Mouse (Mus musculus): ENCODE data around the gene Pten. TPM values are rescaled to one million over a fixed set of nuclear protein-coding genes. Genes with fewer than 3 reads are reported as not detected.

The Pten gene
- total and polyA plus RNA-seq, 2 experiments from 2014 or later = 12.3 to 122 TPM

DNA sequence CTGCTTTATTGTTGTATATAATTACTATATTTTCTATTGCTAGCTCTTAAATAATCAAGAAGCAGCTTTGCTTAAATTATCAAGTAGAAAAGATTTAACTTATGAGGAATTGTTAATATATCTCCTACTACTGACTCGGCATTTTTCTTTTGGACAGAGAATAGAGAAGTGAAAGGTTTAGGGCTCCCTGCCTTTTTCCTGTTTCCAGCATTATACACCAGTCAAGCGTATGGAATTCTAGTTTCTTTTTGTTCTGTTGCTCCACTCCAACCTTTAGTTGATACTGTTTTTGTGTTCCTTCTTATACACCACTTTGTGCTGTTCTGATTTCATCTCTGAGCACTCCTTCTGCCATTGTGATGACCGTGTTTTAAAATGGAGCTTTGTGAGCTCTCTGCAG, 32.2 kb downstream of the Pten start:
- DNase-seq (no peak), ATAC-seq (no peak)
- Histone ChIP-seq H3K36me3 (ENCODE audit: insufficient read depth) (no peaks in the 10 kb centered on the region), H3K27ac (ENCODE audit: low read depth, low read length) (no peak overlapping the region), H3K9me3 (ENCODE audit: low read length) (no peaks in the 10 kb centered on the region), H3K4me2 (ENCODE audit: low read depth) (no peak overlapping the region), H3K27me3 (ENCODE audit: insufficient read depth, low read length) (no peaks in the 10 kb centered on the region), H3K9ac (no peak overlapping the region), H3K4me3 (ENCODE audit: low read depth, low read length) (no peak overlapping the region), H3K4me1 (ENCODE audit: insufficient read depth) (no peaks in the 10 kb centered on the region; the same call in 1 of the 2 replicates)
- WGBS = 9% methylated on average over 3 of the region's 3 CpGs
- TF ChIP-seq CTCF (IDR thresholded peaks at IDR 0.05; ENCODE audit: low read depth) = no peak

DNA sequence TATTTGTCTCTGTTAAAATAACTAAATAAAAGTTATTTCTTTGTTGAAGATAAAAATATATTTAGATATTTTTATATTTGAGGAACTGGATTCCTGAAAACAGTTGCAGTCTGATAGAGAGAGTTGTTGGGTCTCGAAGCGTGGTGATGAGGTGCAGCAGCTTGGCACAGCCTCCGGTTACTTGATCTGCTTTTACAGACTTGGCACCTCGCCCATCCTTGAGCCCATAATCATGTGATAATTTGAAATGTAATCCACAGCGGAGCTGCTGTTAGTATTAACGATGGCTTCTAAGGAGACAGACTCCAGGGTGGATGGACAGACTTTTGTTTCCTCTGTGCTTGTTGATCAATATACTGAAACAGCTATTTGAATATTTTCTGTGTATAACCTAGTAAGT, 35.3 kb downstream of the Pten start:
- Histone ChIP-seq H3K4me3 (ENCODE audit: low read depth, low read length) (no peak overlapping the region), H3K9me3 (ENCODE audit: low read length) (no peaks in the 10 kb centered on the region), H3K36me3 (ENCODE audit: insufficient read depth) (no peaks in the 10 kb centered on the region), H3K9ac (no peak overlapping the region), H3K4me2 (ENCODE audit: low read depth) (no peak overlapping the region), H3K4me1 (ENCODE audit: insufficient read depth) (no peaks in the 10 kb centered on the region; the same call in 1 of the 2 replicates), H3K27ac (ENCODE audit: low read depth, low read length) (no peak overlapping the region), H3K27me3 (ENCODE audit: insufficient read depth, low read length) (no peaks in the 10 kb centered on the region)
- DNase-seq (peak; percentile 68), ATAC-seq (peak; percentile 38; the same call in 1 of the 2 replicates)
- 13% methylated on average over 6 of the region's 6 CpGs for WGBS
- TF ChIP-seq CTCF (IDR thresholded peaks at IDR 0.05; ENCODE audit: low read depth) = no peak

DNA sequence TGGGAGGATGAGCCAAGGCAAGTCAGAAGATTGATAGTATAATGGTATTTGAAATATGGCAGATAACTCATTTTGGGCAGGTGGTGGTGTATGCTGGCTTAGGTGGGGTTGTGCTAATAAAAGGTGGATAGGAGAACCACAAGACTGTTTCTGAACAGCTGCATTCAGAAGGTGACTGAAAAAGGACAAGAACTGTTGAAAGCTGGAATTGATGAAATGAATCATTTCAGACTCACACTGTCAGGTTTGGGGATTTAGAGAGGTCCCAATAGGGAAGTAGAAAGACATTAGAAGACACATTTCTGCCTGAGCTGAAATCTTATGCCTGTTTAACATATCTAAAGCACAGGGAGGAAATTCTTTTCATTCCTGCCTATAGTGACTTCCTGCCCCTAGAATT, 36.6 kb downstream of the Pten start:
- Histone ChIP-seq H3K27ac (ENCODE audit: low read depth, low read length) (no peak overlapping the region), H3K27me3 (ENCODE audit: insufficient read depth, low read length) (no peaks in the 10 kb centered on the region), H3K36me3 (ENCODE audit: insufficient read depth) (no peaks in the 10 kb centered on the region), H3K9me3 (ENCODE audit: low read length) (no peaks in the 10 kb centered on the region), H3K9ac (no peak overlapping the region), H3K4me3 (ENCODE audit: low read depth, low read length) (no peak overlapping the region), H3K4me1 (ENCODE audit: insufficient read depth) (no peaks in the 10 kb centered on the region), H3K4me2 (ENCODE audit: low read depth) (no peak overlapping the region)
- no peak for TF ChIP-seq CTCF (IDR thresholded peaks at IDR 0.05; ENCODE audit: low read depth)
- no peak for DNase-seq
- ATAC-seq = no peak

DNA sequence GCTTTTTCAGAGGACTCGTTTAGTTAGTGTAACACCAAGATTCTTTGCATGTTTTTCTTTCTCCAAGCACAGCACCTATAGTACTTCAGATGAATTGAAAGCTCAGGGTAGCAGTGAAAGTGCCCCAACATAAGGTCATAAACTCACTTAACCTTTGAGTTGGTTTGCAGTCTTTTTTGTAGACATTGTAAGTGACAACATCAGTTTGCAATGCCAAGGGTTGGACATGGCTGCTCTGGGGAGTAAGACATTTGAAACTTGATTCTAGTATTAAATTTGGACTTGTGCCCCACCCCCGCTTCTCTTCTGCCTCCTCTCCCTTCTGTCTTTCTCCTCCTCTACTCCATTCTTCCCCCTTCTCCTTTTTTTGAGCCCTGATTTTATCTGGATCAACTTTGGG, 43.3 kb downstream of the Pten start:
- no peak overlapping the region for H3K9ac ChIP-seq
- no peaks in the 10 kb centered on the region for H3K4me1 ChIP-seq (ENCODE audit: insufficient read depth)
- H3K4me3 ChIP-seq (ENCODE audit: low read depth, low read length) = no peak overlapping the region
- no peaks in the 10 kb centered on the region for H3K27me3 ChIP-seq (ENCODE audit: insufficient read depth, low read length)
- ATAC-seq = no peak
- no peaks in the 10 kb centered on the region for H3K36me3 ChIP-seq (ENCODE audit: insufficient read depth)
- no peak overlapping the region for H3K27ac ChIP-seq (ENCODE audit: low read depth, low read length)
- DNase-seq = no peak
- H3K4me2 ChIP-seq (ENCODE audit: low read depth) = no peak overlapping the region
- no peaks in the 10 kb centered on the region for H3K9me3 ChIP-seq (ENCODE audit: low read length)
- TF ChIP-seq CTCF (IDR thresholded peaks at IDR 0.05; ENCODE audit: low read depth) = no peak
- WGBS = 68% methylated on average over 2 of the region's 2 CpGs

DNA sequence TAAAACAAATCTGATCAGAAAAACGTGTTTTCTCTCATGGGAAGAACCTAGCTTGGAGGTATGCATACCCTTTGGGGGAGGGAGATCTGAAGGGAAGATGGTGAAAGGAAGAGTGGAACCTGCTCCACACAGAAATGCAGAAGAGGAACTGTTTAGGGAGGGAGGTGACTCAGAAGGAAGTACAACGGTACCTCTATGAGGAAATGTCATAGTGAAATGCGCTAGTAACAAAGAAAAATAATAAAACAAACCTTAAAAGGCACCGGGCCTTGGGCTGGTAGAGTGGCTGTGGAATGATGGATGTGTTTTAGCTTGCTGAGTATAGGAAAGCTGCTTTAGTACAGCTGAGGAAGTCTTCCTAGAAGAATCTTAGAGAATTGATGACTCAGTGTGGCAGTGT, 47.4 kb downstream of the Pten start:
- Histone ChIP-seq H3K4me1 (ENCODE audit: insufficient read depth) (no peaks in the 10 kb centered on the region), H3K9me3 (ENCODE audit: low read length) (no peaks in the 10 kb centered on the region), H3K9ac (no peak overlapping the region), H3K4me3 (ENCODE audit: low read depth, low read length) (no peak overlapping the region), H3K36me3 (ENCODE audit: insufficient read depth) (no peaks in the 10 kb centered on the region), H3K27ac (ENCODE audit: low read depth, low read length) (no peak overlapping the region), H3K4me2 (ENCODE audit: low read depth) (no peak overlapping the region), H3K27me3 (ENCODE audit: insufficient read depth, low read length) (no peaks in the 10 kb centered on the region)
- TF ChIP-seq CTCF (IDR thresholded peaks at IDR 0.05; ENCODE audit: low read depth) = no peak
- WGBS = 88% methylated on average over 4 of the region's 4 CpGs
- no peak for DNase-seq
- ATAC-seq = no peak

DNA sequence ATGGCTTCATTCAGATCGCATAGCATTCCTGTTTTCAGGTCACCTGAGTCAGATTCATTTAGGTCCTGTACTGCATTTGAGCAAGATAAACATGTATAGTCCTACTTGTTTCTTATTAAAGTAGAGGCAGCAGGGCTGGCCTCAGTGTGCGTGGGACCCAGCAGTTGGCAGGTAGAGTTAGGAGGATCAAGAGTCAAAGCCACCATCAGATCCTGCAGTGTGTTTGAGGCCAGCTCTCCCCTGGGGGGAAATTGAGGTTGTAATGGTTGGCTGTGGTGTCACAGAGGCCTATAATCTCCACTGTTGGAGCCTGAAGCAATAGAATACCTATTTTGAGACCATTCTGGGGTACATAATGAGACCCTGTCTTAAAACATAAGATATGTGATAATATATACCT, 50.3 kb downstream of the Pten start:
- ATAC-seq (no peak), DNase-seq (no peak)
- no peaks in the 10 kb centered on the region for H3K4me1 ChIP-seq (ENCODE audit: insufficient read depth)
- no peaks in the 10 kb centered on the region for H3K9me3 ChIP-seq (ENCODE audit: low read length)
- no peak overlapping the region for H3K27ac ChIP-seq (ENCODE audit: low read depth, low read length)
- WGBS = 98% methylated on average over 2 of the region's 2 CpGs
- no peak for TF ChIP-seq CTCF (IDR thresholded peaks at IDR 0.05; ENCODE audit: low read depth)
- 0 out of 2 replicates have a peak, but pooled peaks cover 3% of the 10 kb centered on the region for H3K36me3 ChIP-seq (ENCODE audit: insufficient read depth)
- H3K9ac ChIP-seq = no peak overlapping the region
- no peak overlapping the region for H3K4me2 ChIP-seq (ENCODE audit: low read depth)
- no peaks in the 10 kb centered on the region for H3K27me3 ChIP-seq (ENCODE audit: insufficient read depth, low read length)
- no peak overlapping the region for H3K4me3 ChIP-seq (ENCODE audit: low read depth, low read length)

DNA sequence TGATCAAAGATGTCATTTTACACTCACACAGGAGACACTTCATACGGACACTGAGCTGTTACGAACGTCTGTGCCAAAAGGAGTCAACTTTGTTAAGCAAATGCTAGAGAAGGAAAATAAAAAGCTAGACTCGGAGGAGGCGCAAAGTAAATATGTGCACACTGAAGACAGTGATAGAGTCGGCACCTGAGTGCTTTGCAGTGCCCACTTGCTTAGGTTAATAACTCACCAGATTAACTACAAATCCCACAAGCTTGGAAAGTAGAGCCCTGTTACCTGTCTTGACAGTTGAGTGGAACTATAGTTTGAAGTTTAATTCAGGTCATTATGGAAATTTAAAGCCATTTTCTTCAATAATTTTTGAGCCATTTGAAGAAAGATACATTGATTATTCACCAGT, 51.4 kb downstream of the Pten start:
- H3K4me1 ChIP-seq (ENCODE audit: insufficient read depth) = no peaks in the 10 kb centered on the region
- ATAC-seq (no peak), DNase-seq (no peak)
- no peak overlapping the region for H3K4me2 ChIP-seq (ENCODE audit: low read depth)
- H3K27me3 ChIP-seq (ENCODE audit: insufficient read depth, low read length) = no peaks in the 10 kb centered on the region
- no peak overlapping the region for H3K27ac ChIP-seq (ENCODE audit: low read depth, low read length)
- H3K9me3 ChIP-seq (ENCODE audit: low read length) = no peaks in the 10 kb centered on the region
- 0 out of 2 replicates have a peak, but pooled peaks cover 3% of the 10 kb centered on the region for H3K36me3 ChIP-seq (ENCODE audit: insufficient read depth)
- no peak for TF ChIP-seq CTCF (IDR thresholded peaks at IDR 0.05; ENCODE audit: low read depth)
- H3K9ac ChIP-seq = no peak overlapping the region
- no peak overlapping the region for H3K4me3 ChIP-seq (ENCODE audit: low read depth, low read length)
- WGBS = 79% methylated on average over 6 of the region's 6 CpGs

DNA sequence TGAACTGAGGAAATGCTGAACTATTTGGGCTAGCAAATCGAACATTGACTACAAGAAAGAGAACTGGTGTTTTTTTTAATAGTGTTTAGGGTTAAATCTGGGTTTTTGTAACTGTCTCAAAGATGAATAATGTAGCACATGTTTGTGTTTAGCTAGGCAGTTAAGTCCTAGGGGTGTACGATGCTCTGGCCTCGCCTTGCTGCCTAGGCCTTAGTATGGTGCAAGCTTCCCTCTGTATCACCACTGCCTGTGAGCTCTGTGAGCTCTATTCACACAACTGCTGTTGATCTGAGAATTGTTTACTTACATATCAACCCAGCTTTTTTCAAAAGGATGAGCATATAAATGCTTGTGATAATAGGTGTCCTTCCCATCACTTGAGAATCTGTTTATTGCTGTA, 51.8 kb downstream of the Pten start:
- Histone ChIP-seq H3K27me3 (ENCODE audit: insufficient read depth, low read length) (no peaks in the 10 kb centered on the region), H3K36me3 (ENCODE audit: insufficient read depth) (0 out of 2 replicates have a peak, but pooled peaks cover 3% of the 10 kb centered on the region), H3K9me3 (ENCODE audit: low read length) (no peaks in the 10 kb centered on the region), H3K9ac (no peak overlapping the region), H3K4me2 (ENCODE audit: low read depth) (no peak overlapping the region), H3K27ac (ENCODE audit: low read depth, low read length) (no peak overlapping the region), H3K4me1 (ENCODE audit: insufficient read depth) (no peaks in the 10 kb centered on the region), H3K4me3 (ENCODE audit: low read depth, low read length) (no peak overlapping the region)
- no peak for TF ChIP-seq CTCF (IDR thresholded peaks at IDR 0.05; ENCODE audit: low read depth)
- ATAC-seq (no peak), DNase-seq (no peak)
- 83% methylated on average over 3 of the region's 3 CpGs for WGBS
